Mouse (Mus musculus) intestine, embryonic 14.5 days (tissue): ENCODE results near the gene Ugt1a9. TPM values are rescaled to one million over a fixed set of nuclear protein-coding genes. Genes with fewer than 3 reads are reported as not detected.
"Not testable (repeated sequence)": the region's sequence is repeated elsewhere in the genome, so short reads cannot be mapped to it uniquely, and the experiment has no call there.

ENCODE experiments used
- ATAC-seq: fragments of 200-750 bp; cut with Nextera tagmentation; replicated peaks from 2 replicates; pipeline ENCODE4 v1.8.0; 2017; ENCODE audit warnings: low read depth, moderate number of reproducible peaks, moderate TSS enrichment, moderate library complexity; ENCODE audit not compliant: low FRiP score, low TSS enrichment
- DNase-seq: peaks from one replicate; pipeline ENCODE4 v3.0.0-alpha.2; 2018; ENCODE audit warnings: low spot score
- H3K27ac ChIP-seq: fragments of 300-500 bp; sonication (generic); 2 replicates; pipeline ENCODE4 v1.5.1; 2014; ENCODE audit warnings: low read depth, mild to moderate bottlenecking, control low read depth
- H3K27me3 ChIP-seq: fragments of 300-500 bp; sonication (generic); replicated peaks from 2 replicates; pipeline ENCODE4 v1.6.1; 2014; ENCODE audit warnings: low read length, control low read depth; ENCODE audit not compliant: control insufficient read depth, insufficient read depth
- H3K36me3 ChIP-seq: fragments of 300-500 bp; sonication (generic); 2 replicates; pipeline ENCODE4 v1.6.1; 2014; ENCODE audit warnings: low read length, control low read depth; ENCODE audit not compliant: control insufficient read depth, insufficient read depth
- H3K4me1 ChIP-seq: fragments of 300-500 bp; sonication (generic); replicated peaks from 2 replicates; pipeline ENCODE4 v1.6.1; 2014; ENCODE audit warnings: low read length, control low read depth, mixed read lengths; ENCODE audit not compliant: control insufficient read depth, insufficient read depth
- H3K4me2 ChIP-seq: fragments of 300-500 bp; sonication (generic); 2 replicates; pipeline ENCODE4 v1.6.1; 2014; ENCODE audit warnings: low read length
- H3K4me3 ChIP-seq: fragments of 300-500 bp; sonication (generic); 2 replicates; pipeline ENCODE4 v1.5.1; 2014; ENCODE audit warnings: low read depth, low read length, control low read depth, mixed read lengths
- H3K9ac ChIP-seq: fragments of 300-500 bp; sonication (generic); 2 replicates; pipeline ENCODE4 v1.6.1; 2014; ENCODE audit warnings: mild to moderate bottlenecking, low read length
- H3K9me3 ChIP-seq: fragments of 300-500 bp; sonication (generic); 2 replicates; pipeline ENCODE4 v1.6.1; 2016; ENCODE audit warnings: low read length, control low read depth; ENCODE audit not compliant: control insufficient read depth
- WGBS: fragments of 180-500 bp; shearing (Covaris S2); extraction: QIAGEN DNeasy Blood & Tissue Kit; methylation state at CpG from one replicate; pipeline ENCODE4 v1.1.7; 2014; 5-methylcytosine and 5-hydroxymethylcytosine counted together
- polyA plus RNA-seq: library from polyadenylated mRNA; unstranded; fragments of >200 nt; fragmentation: Nextera tagmentation; extraction: Ambion mirVana; gene quantifications from 2 replicates; pipeline ENCODE4 v1.2.1, GENCODE M21; 2014

Ugt1a9 gene
- polyA plus RNA-seq, 1 experiment from 2014 or later: 0.32 TPM

GRCm38 (mm10) chr1:88103019-88103418 is 32.4 kb downstream of the Ugt1a9 start, which contains the start of gene Ugt1a6b:
Gene Ugt1a6b, plus strand, starts transcription at chr1:88103252.
- not testable (repeated sequence) for H3K4me2 ChIP-seq, H3K9me3 ChIP-seq, H3K36me3 ChIP-seq, ATAC-seq, H3K4me3 ChIP-seq, DNase-seq, H3K27me3 ChIP-seq, H3K4me1 ChIP-seq, H3K27ac ChIP-seq, H3K9ac ChIP-seq
- WGBS: 61% methylated on average over 1 of the region's 3 CpGs

- H3K36me3 ChIP-seq, H3K27ac ChIP-seq, DNase-seq, H3K4me2 ChIP-seq, ATAC-seq, H3K4me1 ChIP-seq, H3K4me3 ChIP-seq, H3K27me3 ChIP-seq, H3K9me3 ChIP-seq, H3K9ac ChIP-seq: not testable (repeated sequence)
- 76% methylated on average over 4 of the region's 5 CpGs for WGBS
These were observed 33.3 kb downstream of the Ugt1a9 start for GRCm38 (mm10) chr1:88103697-88104468.

GRCm38 (mm10) chr1:88104667-88105430 is 34.2 kb downstream of the Ugt1a9 start:
- Histone ChIP-seq H3K27me3 (no peaks in the 10 kb centered on the region), H3K27ac (no peak overlapping the region), H3K4me1 (no peaks in the 10 kb centered on the region), H3K9me3 (no peaks in the 10 kb centered on the region), H3K4me2 (no peak overlapping the region), H3K4me3 (no peak overlapping the region), H3K36me3 (no peaks in the 10 kb centered on the region), H3K9ac (no peak overlapping the region)
- DNase-seq (no peak), ATAC-seq (no peak)
- WGBS: 82% methylated on average over 1 of the region's 1 CpGs

GRCm38 (mm10) chr1:88105656-88106055 is 35.1 kb downstream of the Ugt1a9 start:
- H3K4me1 ChIP-seq: no peaks in the 10 kb centered on the region
- ATAC-seq (no peak), DNase-seq (no peak)
- no peak overlapping the region for H3K4me2 ChIP-seq
- no peaks in the 10 kb centered on the region for H3K27me3 ChIP-seq
- H3K4me3 ChIP-seq: no peak overlapping the region
- no peak overlapping the region for H3K9ac ChIP-seq
- H3K27ac ChIP-seq: no peak overlapping the region
- no peaks in the 10 kb centered on the region for H3K36me3 ChIP-seq
- WGBS: 60% methylated on average over 2 of the region's 2 CpGs
- H3K9me3 ChIP-seq: no peaks in the 10 kb centered on the region

GRCm38 (mm10) chr1:88109027-88109557 is 38.5 kb downstream of the Ugt1a9 start:
- H3K4me1 ChIP-seq, H3K4me2 ChIP-seq, H3K9ac ChIP-seq, H3K4me3 ChIP-seq, DNase-seq, H3K9me3 ChIP-seq, H3K27me3 ChIP-seq, H3K27ac ChIP-seq, H3K36me3 ChIP-seq: not testable (repeated sequence)
- 63% methylated on average over 2 of the region's 2 CpGs for WGBS
- peak; percentile 76 for ATAC-seq

GRCm38 (mm10) chr1:88109604-88110003 is 39.0 kb downstream of the Ugt1a9 start:
- not testable (repeated sequence) for H3K9ac ChIP-seq, DNase-seq, ATAC-seq

GRCm38 (mm10) chr1:88112769-88113168 is 42.2 kb downstream of the Ugt1a9 start:
- WGBS: 92% methylated on average over 6 of the region's 6 CpGs

More at GRCm38 (mm10) chr1:88109604-88110003, 39.0 kb downstream of the Ugt1a9 start:
- not testable (repeated sequence) for H3K4me3 ChIP-seq, H3K9me3 ChIP-seq, H3K27me3 ChIP-seq, H3K27ac ChIP-seq, H3K4me1 ChIP-seq, H3K36me3 ChIP-seq, H3K4me2 ChIP-seq
- 50% methylated on average over 2 of the region's 2 CpGs for WGBS

GRCm38 (mm10) chr1:88120550-88120949 is 50.0 kb downstream of the Ugt1a9 start:
- not testable (repeated sequence) for H3K4me3 ChIP-seq, DNase-seq, H3K27ac ChIP-seq, H3K4me1 ChIP-seq, ATAC-seq, H3K27me3 ChIP-seq, H3K4me2 ChIP-seq, H3K9me3 ChIP-seq, H3K36me3 ChIP-seq, H3K9ac ChIP-seq
- WGBS: 16% methylated on average over 4 of the region's 4 CpGs

More at GRCm38 (mm10) chr1:88112769-88113168, 42.2 kb downstream of the Ugt1a9 start:
- H3K27ac ChIP-seq, H3K4me2 ChIP-seq, H3K4me3 ChIP-seq, H3K27me3 ChIP-seq, ATAC-seq, H3K4me1 ChIP-seq, H3K9me3 ChIP-seq, H3K9ac ChIP-seq, H3K36me3 ChIP-seq, DNase-seq: not testable (repeated sequence)
